Mouse (Mus musculus) intestine, postnatal 0 days (tissue): ENCODE data around the gene Megf11. TPM values are rescaled to one million over a fixed set of nuclear protein-coding genes. Genes with fewer than 3 reads are reported as not detected.

Source experiments
- ATAC-seq: fragments of 200-750 bp; cut with Nextera tagmentation; 2 replicates; pipeline ENCODE4 v1.8.0; 2017; ENCODE audit warnings: mild to moderate bottlenecking, moderate TSS enrichment, moderate library complexity
- H3K27ac ChIP-seq: fragments of 300-500 bp; sonication (generic); 2 replicates; pipeline ENCODE4 v1.5.1; 2014; ENCODE audit warnings: mild to moderate bottlenecking, low read depth, low read length, moderate library complexity
- H3K27me3 ChIP-seq: fragments of 300-500 bp; sonication (generic); replicated peaks from 2 replicates; pipeline ENCODE4 v1.6.1; 2014; ENCODE audit warnings: low read length, mixed read lengths; ENCODE audit not compliant: control insufficient read depth, insufficient read depth
- H3K36me3 ChIP-seq: fragments of 300-500 bp; sonication (generic); 2 replicates; pipeline ENCODE4 v1.6.1; 2014; ENCODE audit warnings: mild to moderate bottlenecking, moderate library complexity; ENCODE audit not compliant: control insufficient read depth, insufficient read depth
- H3K4me1 ChIP-seq: fragments of 300-500 bp; sonication (generic); replicated peaks from 2 replicates; pipeline ENCODE4 v1.6.1; 2014; ENCODE audit warnings: antibody characterized with exemption, low read length, mixed read lengths; ENCODE audit not compliant: control insufficient read depth, insufficient read depth
- H3K4me2 ChIP-seq: fragments of 300-500 bp; sonication (generic); replicated peaks from 2 replicates; pipeline ENCODE4 v1.6.1; 2014; ENCODE audit warnings: low read depth, mild to moderate bottlenecking, moderate library complexity
- H3K4me3 ChIP-seq: fragments of 300-500 bp; sonication (generic); 2 replicates; pipeline ENCODE4 v1.5.1; 2014; ENCODE audit warnings: low read depth, low read length
- H3K9ac ChIP-seq: fragments of 300-500 bp; sonication (generic); 2 replicates; pipeline ENCODE4 v1.6.1; 2014; ENCODE audit warnings: mild to moderate bottlenecking, low read depth, low read length
- H3K9me3 ChIP-seq: fragments of 300-500 bp; sonication (generic); 2 replicates; pipeline ENCODE4 v1.6.1; 2016; ENCODE audit warnings: mixed run types; ENCODE audit not compliant: control insufficient read depth
- CTCF ChIP-seq: sonication (generic); IDR thresholded peaks from 2 replicates; pipeline ENCODE4 v1.5.1; 2016; ENCODE audit warnings: low read depth, mild to moderate bottlenecking, control low read depth, antibody characterized with exemption, moderate library complexity
- WGBS: fragments of 180-500 bp; shearing (Covaris S2); extraction: QIAGEN DNeasy Blood & Tissue Kit; methylation state at CpG from one replicate; pipeline ENCODE4 v1.1.7; 2014; 5-methylcytosine and 5-hydroxymethylcytosine counted together
- polyA plus RNA-seq: library from polyadenylated mRNA; unstranded; fragments of >200 nt; fragmentation: Nextera tagmentation; extraction: Ambion mirVana; gene quantifications from 2 replicates; pipeline ENCODE4 v1.2.1, GENCODE M21; 2015

Megf11 gene
- polyA plus RNA-seq, 1 experiment from 2014 or later: 0.69 TPM

GRCm38 (mm10) chr9:64652841-64653361 is 267.5 kb downstream of the Megf11 start:
- Histone ChIP-seq H3K4me3 (no peak overlapping the region), H3K4me1 (no peaks in the 10 kb centered on the region), H3K27me3 (no peaks in the 10 kb centered on the region), H3K9me3 (no peaks in the 10 kb centered on the region), H3K36me3 (no peaks in the 10 kb centered on the region), H3K27ac (peak overlapping the region; percentile 77), H3K9ac (no peak overlapping the region), H3K4me2 (no peak overlapping the region)
- peak; percentile 74 for ATAC-seq
- peak; percentile 26 for TF ChIP-seq CTCF
- WGBS: 38% methylated on average over 10 of the region's 10 CpGs

- Histone ChIP-seq H3K27me3 (no peaks in the 10 kb centered on the region), H3K9ac (no peak overlapping the region), H3K36me3 (no peaks in the 10 kb centered on the region), H3K27ac (no peak overlapping the region), H3K4me3 (no peak overlapping the region), H3K4me1 (no peaks in the 10 kb centered on the region), H3K9me3 (no peaks in the 10 kb centered on the region), H3K4me2 (no peak overlapping the region)
- no peak for ATAC-seq
- TF ChIP-seq CTCF: no peak
- 85% methylated on average over 10 of the region's 10 CpGs for WGBS
Measured at GRCm38 (mm10) chr9:64654723-64655122, 269.3 kb downstream of the Megf11 start.

DNA sequence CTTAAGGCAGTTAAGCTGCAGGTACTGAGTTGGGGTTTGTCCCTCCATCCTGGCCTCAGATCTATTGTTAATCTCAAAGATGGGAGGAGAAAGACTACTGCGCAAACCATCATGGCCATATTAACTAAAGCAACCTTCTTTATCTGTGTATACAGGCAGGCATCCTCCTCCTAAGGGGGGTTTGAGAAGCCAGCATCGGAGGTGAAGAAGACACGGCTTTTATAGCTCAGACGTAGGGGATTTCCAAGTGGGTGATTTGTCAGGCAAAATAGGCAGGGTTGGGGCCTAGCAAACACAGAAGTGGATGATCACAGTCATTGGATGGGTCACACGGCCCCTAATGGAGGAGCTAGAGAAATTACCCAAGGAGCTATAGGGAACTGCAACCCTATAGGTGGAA is 271.2 kb downstream of the Megf11 start:
- TF ChIP-seq CTCF: no peak
- Histone ChIP-seq H3K9me3 (no peaks in the 10 kb centered on the region), H3K9ac (no peak overlapping the region), H3K4me3 (no peak overlapping the region), H3K27me3 (no peaks in the 10 kb centered on the region), H3K36me3 (no peaks in the 10 kb centered on the region), H3K27ac (no peak overlapping the region), H3K4me1 (no peaks in the 10 kb centered on the region), H3K4me2 (no peak overlapping the region)
- no peak for ATAC-seq
- 79% methylated on average over 5 of the region's 5 CpGs for WGBS

GRCm38 (mm10) chr9:64660222-64660621 is 274.8 kb downstream of the Megf11 start:
- Histone ChIP-seq H3K27ac (no peak overlapping the region), H3K4me3 (no peak overlapping the region), H3K36me3 (no peaks in the 10 kb centered on the region), H3K9ac (no peak overlapping the region), H3K27me3 (no peaks in the 10 kb centered on the region), H3K4me2 (no peak overlapping the region), H3K9me3 (no peaks in the 10 kb centered on the region), H3K4me1 (no peaks in the 10 kb centered on the region)
- 65% methylated on average over 7 of the region's 7 CpGs for WGBS
- ATAC-seq: no peak
- no peak for TF ChIP-seq CTCF

GRCm38 (mm10) chr9:64664612-64665011 is 279.2 kb downstream of the Megf11 start:
- 11% methylated on average over 1 of the region's 1 CpGs for WGBS
- Histone ChIP-seq H3K4me3 (no peak overlapping the region), H3K36me3 (no peaks in the 10 kb centered on the region), H3K4me1 (no peaks in the 10 kb centered on the region), H3K27me3 (no peaks in the 10 kb centered on the region), H3K4me2 (no peak overlapping the region), H3K9ac (no peak overlapping the region), H3K9me3 (no peaks in the 10 kb centered on the region), H3K27ac (no peak overlapping the region)
- no peak for ATAC-seq
- no peak for TF ChIP-seq CTCF

GRCm38 (mm10) chr9:64666549-64666948 is 281.1 kb downstream of the Megf11 start:
- WGBS: 30% methylated on average over 4 of the region's 4 CpGs

DNA sequence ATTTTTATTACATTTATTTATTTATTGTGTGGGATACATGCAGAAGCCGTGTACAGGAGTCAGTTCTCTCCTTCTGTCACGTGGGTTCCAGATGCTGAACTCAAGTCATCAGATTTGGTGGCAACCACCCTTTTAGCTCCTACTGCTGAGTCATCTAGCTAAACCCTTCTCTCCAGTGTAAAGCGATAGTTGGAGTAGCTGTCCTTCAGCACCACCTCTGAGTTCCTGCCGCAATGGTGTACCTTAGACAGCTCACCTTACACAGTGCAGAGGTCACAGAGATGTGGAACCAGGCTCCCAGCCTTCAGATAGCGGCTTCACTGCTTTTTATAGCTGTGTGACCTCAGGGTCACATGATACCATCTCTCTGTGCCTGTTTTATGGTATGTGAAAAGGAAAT is 282.1 kb downstream of the Megf11 start:
- WGBS: 2% methylated on average over 5 of the region's 5 CpGs
- H3K36me3 ChIP-seq: no peaks in the 10 kb centered on the region
- no peaks in the 10 kb centered on the region for H3K9me3 ChIP-seq
- no peak overlapping the region for H3K4me2 ChIP-seq
- no peaks in the 10 kb centered on the region for H3K27me3 ChIP-seq
- H3K9ac ChIP-seq: no peak overlapping the region
- no peak for TF ChIP-seq CTCF
- peak; percentile 89 for ATAC-seq
- no peaks in the 10 kb centered on the region for H3K4me1 ChIP-seq
- H3K4me3 ChIP-seq: no peak overlapping the region
- H3K27ac ChIP-seq: no peak overlapping the region

More at GRCm38 (mm10) chr9:64666549-64666948, 281.1 kb downstream of the Megf11 start:
- Histone ChIP-seq H3K36me3 (no peaks in the 10 kb centered on the region), H3K4me2 (no peak overlapping the region), H3K4me1 (no peaks in the 10 kb centered on the region), H3K27ac (no peak overlapping the region), H3K27me3 (no peaks in the 10 kb centered on the region), H3K9me3 (no peaks in the 10 kb centered on the region), H3K9ac (no peak overlapping the region), H3K4me3 (no peak overlapping the region)
- no peak for ATAC-seq
- no peak for TF ChIP-seq CTCF
